Mouse (Mus musculus) neural tube, embryonic 11.5 days (tissue): Measurements from ENCODE around the gene Prokr2. TPM values are rescaled to one million over a fixed set of nuclear protein-coding genes. Genes with fewer than 3 reads are reported as not detected.

Source experiments
- ATAC-seq: fragments of 200-750 bp; cut with Nextera tagmentation; 2 replicates; pipeline ENCODE4 v1.8.0; 2017; ENCODE audit warnings: moderate number of reproducible peaks, mild to moderate bottlenecking, moderate TSS enrichment, moderate library complexity; ENCODE audit not compliant: insufficient read depth, low FRiP score, low TSS enrichment
- DNase-seq: peaks from one replicate; pipeline ENCODE4 v3.0.0-alpha.2; 2015; ENCODE audit warnings: low spot score
- H3K27ac ChIP-seq: fragments of 300-500 bp; sonication (generic); 2 replicates; pipeline ENCODE4 v1.5.1; 2014; ENCODE audit warnings: low read depth, mild to moderate bottlenecking, low read length
- H3K27me3 ChIP-seq: fragments of 300-500 bp; sonication (generic); 2 replicates; pipeline ENCODE4 v1.6.1; 2014; ENCODE audit warnings: mild to moderate bottlenecking, low read length, mixed read lengths; ENCODE audit not compliant: control insufficient read depth, insufficient read depth
- H3K36me3 ChIP-seq: fragments of 300-500 bp; sonication (generic); 2 replicates; pipeline ENCODE4 v1.6.1; 2014; ENCODE audit warnings: mild to moderate bottlenecking, low read length, moderate library complexity, mixed read lengths; ENCODE audit not compliant: control insufficient read depth, insufficient read depth
- H3K4me1 ChIP-seq: fragments of 300-500 bp; sonication (generic); 2 replicates; pipeline ENCODE4 v1.6.1; 2014; ENCODE audit warnings: low read length, mixed read lengths; ENCODE audit not compliant: control insufficient read depth, insufficient read depth
- H3K4me2 ChIP-seq: fragments of 300-500 bp; sonication (generic); 2 replicates; pipeline ENCODE4 v1.6.1; 2014; ENCODE audit warnings: low read depth, mild to moderate bottlenecking, moderate library complexity
- H3K4me3 ChIP-seq: fragments of 300-500 bp; sonication (generic); 2 replicates; pipeline ENCODE4 v1.5.1; 2014; ENCODE audit warnings: low read depth, low read length
- H3K9ac ChIP-seq: fragments of 300-500 bp; sonication (generic); 2 replicates; pipeline ENCODE4 v1.6.1; 2014; ENCODE audit warnings: mild to moderate bottlenecking, low read length
- H3K9me3 ChIP-seq: fragments of 300-500 bp; sonication (generic); 2 replicates; pipeline ENCODE4 v1.6.1; 2016; ENCODE audit warnings: low read length; ENCODE audit not compliant: control insufficient read depth
- WGBS: fragments of 180-500 bp; shearing (Covaris S2); extraction: QIAGEN DNeasy Blood & Tissue Kit; methylation state at CpG from one replicate; pipeline ENCODE4 v1.1.7; 2014; 5-methylcytosine and 5-hydroxymethylcytosine counted together
- polyA plus RNA-seq: library from polyadenylated mRNA; unstranded; fragments of >200 nt; fragmentation: Nextera tagmentation; extraction: Ambion mirVana; gene quantifications from 2 replicates; pipeline ENCODE4 v1.2.1, GENCODE M21; 2014

Gene Prokr2
- polyA plus RNA-seq, 1 experiment from 2014 or later, result 0.98 TPM

- H3K36me3 ChIP-seq, result no peaks in the 10 kb centered on the region
- H3K4me1 ChIP-seq, result no peaks in the 10 kb centered on the region
- H3K27me3 ChIP-seq, result no peaks in the 10 kb centered on the region
- no peak overlapping the region for H3K4me2 ChIP-seq
- no peak overlapping the region for H3K9ac ChIP-seq
- H3K4me3 ChIP-seq, result no peak overlapping the region
- DNase-seq, result no peak
- ATAC-seq, result no peak
- H3K27ac ChIP-seq, result no peak overlapping the region
- no peaks in the 10 kb centered on the region for H3K9me3 ChIP-seq
- WGBS, result 87% methylated on average over 9 of the region's 9 CpGs
Measured at GRCm38 (mm10) chr2:132375135-132375534, 10.1 kb downstream of the Prokr2 start.

- H3K27ac ChIP-seq, result no peak overlapping the region
- H3K4me2 ChIP-seq, result no peak overlapping the region
- 92% methylated on average over 17 of the region's 17 CpGs for WGBS
Measured at GRCm38 (mm10) chr2:132373748-132374147, 11.5 kb downstream of the Prokr2 start.

GRCm38 (mm10) chr2:132368433-132368832 lies 16.8 kb downstream of the Prokr2 start:
- Histone ChIP-seq H3K9me3 (no peaks in the 10 kb centered on the region), H3K4me1 (no peaks in the 10 kb centered on the region), H3K4me3 (no peak overlapping the region), H3K27me3 (no peaks in the 10 kb centered on the region), H3K9ac (no peak overlapping the region), H3K4me2 (no peak overlapping the region), H3K27ac (no peak overlapping the region), H3K36me3 (no peaks in the 10 kb centered on the region)
- no peak for ATAC-seq
- 87% methylated on average over 3 of the region's 3 CpGs for WGBS
- DNase-seq, result no peak

More at GRCm38 (mm10) chr2:132373748-132374147, 11.5 kb downstream of the Prokr2 start:
- DNase-seq (no peak), ATAC-seq (no peak)
- no peak overlapping the region for H3K9ac ChIP-seq
- H3K4me3 ChIP-seq, result no peak overlapping the region
- no peaks in the 10 kb centered on the region for H3K36me3 ChIP-seq
- no peaks in the 10 kb centered on the region for H3K4me1 ChIP-seq
- no peaks in the 10 kb centered on the region for H3K9me3 ChIP-seq
- no peaks in the 10 kb centered on the region for H3K27me3 ChIP-seq

GRCm38 (mm10) chr2:132343846-132344245 lies 41.4 kb downstream of the Prokr2 start:
- no peak overlapping the region for H3K27ac ChIP-seq
- no peak overlapping the region for H3K9ac ChIP-seq
- no peak for DNase-seq
- no peak overlapping the region for H3K4me2 ChIP-seq
- H3K36me3 ChIP-seq, result no peaks in the 10 kb centered on the region
- WGBS, result 88% methylated on average over 11 of the region's 11 CpGs
- no peaks in the 10 kb centered on the region for H3K9me3 ChIP-seq
- H3K27me3 ChIP-seq, result no peaks in the 10 kb centered on the region
- H3K4me1 ChIP-seq, result no peaks in the 10 kb centered on the region
- ATAC-seq, result no peak
- H3K4me3 ChIP-seq, result no peak overlapping the region

- Histone ChIP-seq H3K4me1 (no peaks in the 10 kb centered on the region), H3K36me3 (no peaks in the 10 kb centered on the region), H3K27me3 (no peaks in the 10 kb centered on the region), H3K4me3 (no peak overlapping the region), H3K4me2 (no peak overlapping the region), H3K27ac (no peak overlapping the region), H3K9ac (no peak overlapping the region), H3K9me3 (no peaks in the 10 kb centered on the region)
- DNase-seq (no peak), ATAC-seq (no peak)
- WGBS, result 89% methylated on average over 3 of the region's 3 CpGs
Measured at GRCm38 (mm10) chr2:132341293-132341692, 44.0 kb downstream of the Prokr2 start.

- no peaks in the 10 kb centered on the region for H3K27me3 ChIP-seq
- no peak for DNase-seq
- no peaks in the 10 kb centered on the region for H3K36me3 ChIP-seq
- H3K4me2 ChIP-seq, result no peak overlapping the region
- H3K4me3 ChIP-seq, result no peak overlapping the region
- no peaks in the 10 kb centered on the region for H3K9me3 ChIP-seq
- H3K27ac ChIP-seq, result no peak overlapping the region
- no peaks in the 10 kb centered on the region for H3K4me1 ChIP-seq
- ATAC-seq, result no peak
- WGBS, result 93% methylated on average over 2 of the region's 2 CpGs
- H3K9ac ChIP-seq, result no peak overlapping the region
Measured at GRCm38 (mm10) chr2:132340350-132340749, 44.9 kb downstream of the Prokr2 start.

- H3K27me3 ChIP-seq, result no peaks in the 10 kb centered on the region
- no peaks in the 10 kb centered on the region for H3K4me1 ChIP-seq
- DNase-seq (no peak), ATAC-seq (no peak)
- H3K36me3 ChIP-seq, result no peaks in the 10 kb centered on the region
- H3K4me3 ChIP-seq, result no peak overlapping the region
- no peak overlapping the region for H3K27ac ChIP-seq
- H3K9me3 ChIP-seq, result no peaks in the 10 kb centered on the region
- no peak overlapping the region for H3K4me2 ChIP-seq
- no peak overlapping the region for H3K9ac ChIP-seq
- WGBS, result 85% methylated on average over 2 of the region's 2 CpGs
Measured at GRCm38 (mm10) chr2:132337202-132337601, 48.0 kb downstream of the Prokr2 start.

- H3K9ac ChIP-seq, result no peak overlapping the region
- H3K4me2 ChIP-seq, result no peak overlapping the region
- no peak overlapping the region for H3K27ac ChIP-seq
- H3K9me3 ChIP-seq, result no peaks in the 10 kb centered on the region
- no peak overlapping the region for H3K4me3 ChIP-seq
- ATAC-seq, result no peak
- WGBS, result 73% methylated on average over 4 of the region's 4 CpGs
- no peaks in the 10 kb centered on the region for H3K36me3 ChIP-seq
- H3K27me3 ChIP-seq, result no peaks in the 10 kb centered on the region
- H3K4me1 ChIP-seq, result no peaks in the 10 kb centered on the region
- DNase-seq, result no peak
Measured at GRCm38 (mm10) chr2:132323541-132323940, 61.7 kb downstream of the Prokr2 start.

- DNase-seq (no peak), ATAC-seq (no peak)
- H3K9ac ChIP-seq, result no peak overlapping the region
- H3K9me3 ChIP-seq, result no peaks in the 10 kb centered on the region
- H3K4me1 ChIP-seq, result no peaks in the 10 kb centered on the region
- 62% methylated on average over 5 of the region's 5 CpGs for WGBS
- no peak overlapping the region for H3K4me2 ChIP-seq
- H3K4me3 ChIP-seq, result no peak overlapping the region
- no peaks in the 10 kb centered on the region for H3K36me3 ChIP-seq
- H3K27ac ChIP-seq, result no peak overlapping the region
- H3K27me3 ChIP-seq, result no peaks in the 10 kb centered on the region
Measured at GRCm38 (mm10) chr2:132320516-132320915, 64.7 kb downstream of the Prokr2 start.
